Mouse (Mus musculus): ENCODE data around the gene Psme3. TPM values are rescaled to one million over a fixed set of nuclear protein-coding genes. Genes with fewer than 3 reads are reported as not detected.

Psme3 gene
- polyA plus RNA-seq, 1 experiment from 2014 or later = 44.1 TPM

DNA sequence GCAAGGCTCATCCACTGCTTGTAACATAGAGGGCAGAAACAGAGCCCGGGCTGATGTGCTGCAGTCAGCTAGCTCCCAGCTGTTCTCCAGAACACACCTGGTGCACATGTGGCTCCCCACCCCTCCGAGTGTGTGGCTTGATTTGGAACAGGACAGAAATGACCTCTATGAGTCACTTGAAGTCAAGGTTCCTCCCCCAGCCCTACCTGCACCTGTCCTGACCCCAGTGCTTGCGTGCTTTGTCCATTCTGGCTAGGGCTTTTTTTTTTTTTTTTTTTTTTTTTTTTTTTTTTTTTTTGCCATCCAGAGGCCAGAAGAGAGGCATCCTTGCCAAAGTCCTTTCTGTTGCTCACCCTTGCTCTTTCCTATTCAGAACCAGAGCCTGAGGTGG, 35.7 kb downstream of the Psme3 start:
- no peak for ATAC-seq
- WGBS = 68% methylated on average over 3 of the region's 3 CpGs
- H3K4me2 ChIP-seq (replicated peaks; ENCODE audit: low read depth, low read length) = no peak overlapping the region

GRCm38 (mm10) chr11:101353436-101353835, 37.4 kb downstream of the Psme3 start:
- H3K9me3 ChIP-seq (ENCODE audit: low read length) = no peaks in the 10 kb centered on the region
- no peak for DNase-seq (ENCODE audit: low spot score)
- H3K4me3 ChIP-seq (ENCODE audit: low read depth, low read length) = no peak overlapping the region
- no peaks in the 10 kb centered on the region for H3K4me1 ChIP-seq (ENCODE audit: insufficient read depth, low read depth, low read length)
- WGBS = 86% methylated on average over 12 of the region's 12 CpGs
- no peak overlapping the region for H3K9ac ChIP-seq (replicated peaks; ENCODE audit: low read depth)
- no peak for ATAC-seq
- TF ChIP-seq CTCF (IDR thresholded peaks at IDR 0.05) (no peak), EP300 (IDR thresholded peaks at IDR 0.05) (no peak)
- H3K4me2 ChIP-seq (replicated peaks; ENCODE audit: low read depth, low read length) = no peak overlapping the region
- no peaks in the 10 kb centered on the region for H3K27me3 ChIP-seq (replicated peaks; ENCODE audit: insufficient read depth, low read length)
- H3K36me3 ChIP-seq (ENCODE audit: insufficient read depth, low read length) = no peaks in the 10 kb centered on the region
- H3K27ac ChIP-seq (ENCODE audit: low read length) = no peak overlapping the region

More for the DNA sequence above, 35.7 kb downstream of the Psme3 start:
- TF ChIP-seq CTCF (IDR thresholded peaks at IDR 0.05) = no peak
- TF ChIP-seq EP300 (IDR thresholded peaks at IDR 0.05) = no peak
- no peaks in the 10 kb centered on the region for H3K9me3 ChIP-seq (ENCODE audit: low read length)
- no peaks in the 10 kb centered on the region for H3K36me3 ChIP-seq (ENCODE audit: insufficient read depth, low read length)
- no peaks in the 10 kb centered on the region for H3K27me3 ChIP-seq (replicated peaks; ENCODE audit: insufficient read depth, low read length)
- H3K4me1 ChIP-seq (ENCODE audit: insufficient read depth, low read depth, low read length) = no peaks in the 10 kb centered on the region
- DNase-seq (ENCODE audit: low spot score) = no peak
- no peak overlapping the region for H3K9ac ChIP-seq (replicated peaks; ENCODE audit: low read depth)
- H3K4me3 ChIP-seq (ENCODE audit: low read depth, low read length) = no peak overlapping the region
- H3K27ac ChIP-seq (ENCODE audit: low read length) = no peak overlapping the region

- 80% methylated on average over 5 of the region's 5 CpGs for WGBS
- TF ChIP-seq CTCF (IDR thresholded peaks at IDR 0.05) (peak; percentile 36; the same call in 1 of the 2 replicates), EP300 (IDR thresholded peaks at IDR 0.05) (no peak)
- DNase-seq (ENCODE audit: low spot score) (no peak), ATAC-seq (no peak)
- Histone ChIP-seq H3K4me3 (ENCODE audit: low read depth, low read length) (no peak overlapping the region), H3K4me1 (ENCODE audit: insufficient read depth, low read depth, low read length) (no peaks in the 10 kb centered on the region), H3K9me3 (ENCODE audit: low read length) (no peaks in the 10 kb centered on the region), H3K9ac (replicated peaks; ENCODE audit: low read depth) (no peak overlapping the region), H3K4me2 (replicated peaks; ENCODE audit: low read depth, low read length) (no peak overlapping the region), H3K36me3 (ENCODE audit: insufficient read depth, low read length) (no peaks in the 10 kb centered on the region), H3K27me3 (replicated peaks; ENCODE audit: insufficient read depth, low read length) (no peaks in the 10 kb centered on the region), H3K27ac (ENCODE audit: low read length) (no peak overlapping the region)
Measured at GRCm38 (mm10) chr11:101354438-101355010, 38.5 kb downstream of the Psme3 start.

- H3K27ac ChIP-seq (ENCODE audit: low read length) = no peak overlapping the region
- no peak overlapping the region for H3K4me3 ChIP-seq (ENCODE audit: low read depth, low read length)
- H3K9me3 ChIP-seq (ENCODE audit: low read length) = no peaks in the 10 kb centered on the region
- DNase-seq (ENCODE audit: low spot score) (no peak), ATAC-seq (no peak)
- WGBS = 86% methylated on average over 2 of the region's 2 CpGs
- no peaks in the 10 kb centered on the region for H3K4me1 ChIP-seq (ENCODE audit: insufficient read depth, low read depth, low read length)
- H3K27me3 ChIP-seq (replicated peaks; ENCODE audit: insufficient read depth, low read length) = no peaks in the 10 kb centered on the region
- TF ChIP-seq EP300 (IDR thresholded peaks at IDR 0.05) = no peak
- TF ChIP-seq CTCF (IDR thresholded peaks at IDR 0.05) = no peak
- no peaks in the 10 kb centered on the region for H3K36me3 ChIP-seq (ENCODE audit: insufficient read depth, low read length)
- H3K4me2 ChIP-seq (replicated peaks; ENCODE audit: low read depth, low read length) = no peak overlapping the region
- no peak overlapping the region for H3K9ac ChIP-seq (replicated peaks; ENCODE audit: low read depth)
Measured at GRCm38 (mm10) chr11:101355916-101356315, 39.9 kb downstream of the Psme3 start.

DNA sequence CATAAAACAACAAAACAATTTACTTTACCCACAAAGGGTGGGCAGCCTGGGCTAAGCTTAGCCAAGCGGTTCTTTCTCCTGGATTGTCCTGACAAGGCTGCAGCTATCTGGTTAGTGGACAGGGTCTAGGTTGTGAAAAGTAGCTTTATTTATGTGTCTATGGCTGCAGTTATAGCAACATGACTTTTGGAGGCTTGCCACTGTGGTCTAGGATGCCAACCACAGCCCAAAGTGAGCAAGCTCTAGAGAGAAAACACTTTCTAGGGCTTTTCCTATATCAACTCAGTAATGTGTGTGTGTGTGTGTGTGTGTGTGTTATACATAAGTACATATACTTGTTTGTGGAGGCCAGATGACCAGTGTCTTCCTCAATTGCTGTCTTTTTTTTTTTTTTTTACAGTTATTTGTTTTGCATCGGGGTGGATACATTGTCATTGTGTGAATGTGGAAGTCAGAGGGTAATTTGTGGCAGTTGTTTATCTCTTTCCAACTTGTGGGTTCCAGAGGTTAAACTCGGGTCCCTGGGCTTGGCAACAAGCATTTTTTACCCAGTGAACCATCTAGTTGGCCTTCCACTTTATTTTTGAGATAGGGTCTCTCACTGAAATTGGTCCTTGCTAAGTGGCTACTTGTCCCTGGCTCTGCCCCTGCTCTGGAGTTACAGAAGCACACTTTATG, 41.6 kb downstream of the Psme3 start:
- no peaks in the 10 kb centered on the region for H3K27me3 ChIP-seq (replicated peaks; ENCODE audit: insufficient read depth, low read length)
- H3K36me3 ChIP-seq (ENCODE audit: insufficient read depth, low read length) = no peaks in the 10 kb centered on the region
- no peak for DNase-seq (ENCODE audit: low spot score)
- H3K4me3 ChIP-seq (ENCODE audit: low read depth, low read length) = no peak overlapping the region
- no peak for ATAC-seq
- 58% methylated on average over 3 of the region's 3 CpGs for WGBS
- H3K4me2 ChIP-seq (replicated peaks; ENCODE audit: low read depth, low read length) = no peak overlapping the region
- H3K4me1 ChIP-seq (ENCODE audit: insufficient read depth, low read depth, low read length) = no peaks in the 10 kb centered on the region
- no peaks in the 10 kb centered on the region for H3K9me3 ChIP-seq (ENCODE audit: low read length)
- H3K9ac ChIP-seq (replicated peaks; ENCODE audit: low read depth) = no peak overlapping the region
- TF ChIP-seq EP300 (IDR thresholded peaks at IDR 0.05) (no peak), CTCF (IDR thresholded peaks at IDR 0.05) (no peak)
- no peak overlapping the region for H3K27ac ChIP-seq (ENCODE audit: low read length)

- ATAC-seq (no peak), DNase-seq (ENCODE audit: low spot score) (no peak)
- no peaks in the 10 kb centered on the region for H3K4me1 ChIP-seq (ENCODE audit: insufficient read depth, low read depth, low read length)
- 60% methylated on average over 9 of the region's 9 CpGs for WGBS
- H3K4me2 ChIP-seq (replicated peaks; ENCODE audit: low read depth, low read length) = no peak overlapping the region
- no peaks in the 10 kb centered on the region for H3K9me3 ChIP-seq (ENCODE audit: low read length)
- H3K27ac ChIP-seq (ENCODE audit: low read length) = peak overlapping the region; percentile 76
- TF ChIP-seq CTCF (IDR thresholded peaks at IDR 0.05) = no peak
- TF ChIP-seq EP300 (IDR thresholded peaks at IDR 0.05) = no peak
- H3K9ac ChIP-seq (replicated peaks; ENCODE audit: low read depth) = no peak overlapping the region
- no peaks in the 10 kb centered on the region for H3K36me3 ChIP-seq (ENCODE audit: insufficient read depth, low read length)
- H3K4me3 ChIP-seq (ENCODE audit: low read depth, low read length) = no peak overlapping the region
- H3K27me3 ChIP-seq (replicated peaks; ENCODE audit: insufficient read depth, low read length) = no peaks in the 10 kb centered on the region
Measured at GRCm38 (mm10) chr11:101359776-101360175, 43.8 kb downstream of the Psme3 start.

All from lung, postnatal 0 days (tissue).